Mouse (Mus musculus) brain, adult 2 months (tissue): ENCODE results near the gene Nthl1.
"Not testable (repeated sequence)": the region's sequence is repeated elsewhere in the genome, so short reads cannot be mapped to it uniquely, and the experiment has no call there.

Source experiments
- DNase-seq: peaks from one replicate; pipeline ENCODE4 v3.0.0; 2011; ENCODE audit warnings: low read depth, low spot score

Gene Nthl1

DNA sequence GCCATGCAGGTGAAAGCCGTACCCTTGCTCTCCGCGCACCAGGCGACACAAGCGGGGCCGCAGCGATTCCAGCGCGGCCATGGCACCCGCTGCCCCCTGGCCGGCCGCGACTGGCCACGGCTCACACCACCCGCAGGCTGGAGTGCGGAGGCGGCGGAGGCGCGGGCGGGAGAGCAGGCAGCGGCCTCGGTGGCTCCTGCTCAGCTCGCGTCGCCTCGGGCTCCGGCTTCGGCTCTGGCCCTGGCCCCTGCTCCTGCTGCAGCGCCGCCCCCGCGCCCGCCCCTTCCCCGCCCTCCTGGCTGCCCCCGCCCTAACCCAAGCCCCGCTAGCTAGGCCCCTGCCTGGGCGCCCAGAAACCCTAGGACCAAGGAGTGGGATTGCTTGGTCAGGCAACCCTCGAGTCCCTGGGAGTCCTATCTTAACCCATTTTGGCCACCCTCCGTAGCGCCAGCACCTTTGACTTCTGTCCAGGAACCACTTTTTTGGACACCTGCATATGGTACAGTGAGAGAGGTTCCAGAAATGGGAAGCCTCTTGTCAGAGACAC lies 17.7 kb downstream of the Nthl1 start, which contains the start of gene Slc9a3r2:
Gene Slc9a3r2 (minus strand): TSS at position 258 of the 547 bp plus-strand sequence.
- DNase-seq = peak; percentile 78

GRCm38 (mm10) chr17:24650766-24651165 lies 18.3 kb downstream of the Nthl1 start:
- DNase-seq = no peak

- DNase-seq = no peak
Observed at GRCm38 (mm10) chr17:24651835-24652234, 19.4 kb downstream of the Nthl1 start.

DNA sequence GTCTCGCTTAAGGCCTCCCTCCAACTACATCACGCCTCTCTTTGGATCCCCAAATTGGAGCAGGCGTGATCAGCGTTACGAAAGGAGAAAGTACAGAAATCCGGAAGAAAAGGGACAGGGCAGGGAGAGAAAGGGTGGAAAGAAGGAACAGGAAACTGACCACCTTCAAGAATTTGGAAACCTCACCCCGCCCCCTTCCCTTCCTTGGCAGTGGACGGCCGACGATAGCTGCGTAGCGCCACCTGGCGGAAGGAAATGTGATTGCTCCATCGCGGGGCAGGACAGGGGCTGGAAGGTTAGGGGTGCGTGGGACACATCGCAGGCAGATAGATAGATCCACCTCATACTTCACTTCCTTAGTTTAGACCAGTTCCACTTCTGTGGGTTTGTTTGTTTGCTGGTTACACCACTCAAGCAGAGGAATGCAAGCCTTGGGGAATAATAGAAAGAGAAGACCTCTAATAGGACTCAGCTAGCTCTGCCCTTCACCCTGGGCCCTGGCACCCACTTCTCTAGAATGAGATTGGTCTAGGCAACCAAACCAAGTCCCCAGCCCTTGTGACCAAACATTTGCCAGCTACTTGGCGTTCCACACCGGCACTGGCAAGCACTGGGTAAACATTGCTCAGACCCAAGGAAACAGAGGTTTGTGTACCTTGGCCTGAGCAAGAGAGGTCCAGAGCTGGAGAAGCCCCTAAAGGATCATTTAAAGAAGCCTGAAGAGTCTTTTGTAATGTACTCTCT lies 21.7 kb downstream of the Nthl1 start:
- peak; percentile 84 for DNase-seq

GRCm38 (mm10) chr17:24654969-24655368 lies 22.5 kb downstream of the Nthl1 start:
- no peak for DNase-seq

GRCm38 (mm10) chr17:24658017-24658758 lies 25.7 kb downstream of the Nthl1 start, which contains the start of gene Npw:
Gene Npw, minus strand, starts transcription at chr17:24658457.
- DNase-seq = no peak

DNA sequence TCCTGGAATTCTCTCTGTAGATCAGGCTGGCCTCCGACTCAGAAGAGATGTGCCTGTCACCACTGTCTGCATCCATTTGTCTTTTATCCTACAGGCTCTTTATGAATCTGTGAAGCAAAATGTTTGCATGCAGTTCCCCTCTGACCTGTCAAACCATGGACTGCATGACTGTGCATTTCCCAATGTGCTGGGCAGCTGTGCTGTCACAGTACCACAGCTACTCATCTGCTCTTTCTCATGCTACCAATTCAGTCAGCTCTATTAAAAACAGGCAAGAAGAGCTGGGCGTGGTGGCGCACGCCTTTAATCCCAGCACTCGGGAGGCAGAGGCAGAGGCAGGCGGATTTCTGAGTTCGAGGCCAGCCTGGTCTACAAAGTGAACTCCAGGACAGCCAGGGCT lies 34.5 kb downstream of the Nthl1 start:
- not testable (repeated sequence) for DNase-seq

GRCm38 (mm10) chr17:24667416-24667815 lies 34.9 kb downstream of the Nthl1 start:
- peak; percentile 91 for DNase-seq

DNA sequence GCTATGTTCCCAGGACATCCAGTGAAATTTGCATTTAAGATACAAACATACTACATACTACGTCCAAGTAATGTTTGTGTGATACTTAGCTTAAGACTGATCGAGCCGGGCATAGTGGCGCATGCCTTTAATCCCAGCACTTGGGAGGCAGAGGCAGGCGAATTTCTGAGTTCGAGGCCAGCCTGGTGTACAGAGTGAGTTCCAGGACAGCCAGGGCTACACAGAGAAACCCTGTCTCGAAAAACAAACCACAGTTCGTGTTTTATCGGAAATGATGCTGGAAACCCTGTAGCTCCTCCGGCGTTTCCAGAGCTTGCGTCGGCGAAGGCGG lies 36.7 kb downstream of the Nthl1 start:
- not testable (repeated sequence) for DNase-seq

- DNase-seq = peak; percentile 97
Observed at GRCm38 (mm10) chr17:24669545-24670245, 37.2 kb downstream of the Nthl1 start, which contains the start of gene Zfp598. Gene Zfp598, plus strand, starts transcription at chr17:24669687.

DNA sequence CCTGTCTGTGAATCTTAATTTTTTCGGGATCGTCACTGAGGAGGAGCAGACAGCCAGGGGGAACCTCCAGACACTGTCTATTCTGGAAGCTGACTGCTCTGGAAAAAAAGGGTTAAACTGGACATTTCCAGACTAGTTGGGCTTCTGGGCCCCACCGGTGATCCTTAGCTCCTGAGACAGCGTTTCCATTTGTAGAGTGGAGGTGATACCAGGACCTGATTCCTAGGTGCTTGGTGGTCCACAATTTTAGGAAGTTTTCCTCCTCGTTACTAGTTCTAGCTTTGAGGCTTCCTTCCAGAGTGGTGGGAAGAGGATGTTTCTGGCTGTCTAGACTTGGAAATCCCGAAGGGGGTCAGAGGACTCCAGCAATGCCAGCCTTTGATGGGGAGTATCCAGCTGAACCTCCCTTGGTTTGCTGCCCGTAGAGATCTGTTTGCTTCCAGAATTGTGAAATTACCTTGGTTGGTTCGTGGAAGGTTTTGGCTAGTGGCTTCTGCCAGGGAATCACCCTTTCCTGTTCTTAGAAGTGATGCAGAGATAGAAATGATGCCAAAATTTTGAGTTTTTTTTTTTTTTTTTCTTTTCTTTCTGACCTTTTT lies 37.9 kb downstream of the Nthl1 start:
- DNase-seq = no peak

- DNase-seq = no peak
Observed at GRCm38 (mm10) chr17:24671346-24671745, 38.9 kb downstream of the Nthl1 start.

DNA sequence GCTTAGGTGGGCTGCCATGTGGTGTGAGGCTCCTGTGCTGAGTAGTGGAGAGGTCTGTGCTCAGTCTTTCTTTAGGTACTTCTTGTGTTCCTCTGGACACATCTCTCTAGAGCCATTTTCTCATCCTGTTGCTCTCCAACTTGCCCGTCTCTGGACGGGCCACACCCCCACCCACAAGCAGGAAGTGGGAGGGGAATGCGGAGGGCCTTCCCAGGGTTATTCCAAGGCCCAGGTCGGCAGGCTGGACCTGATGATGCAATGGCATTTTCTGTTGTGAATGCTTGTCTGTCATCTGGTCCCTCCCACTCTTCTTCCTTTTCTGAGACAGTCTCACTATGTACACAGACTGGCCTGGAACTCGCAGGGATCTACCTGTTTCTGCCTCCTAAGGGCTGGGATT lies 39.7 kb downstream of the Nthl1 start:
- no peak for DNase-seq

- peak; percentile 85 for DNase-seq
Observed at GRCm38 (mm10) chr17:24674277-24674676, 41.8 kb downstream of the Nthl1 start.

GRCm38 (mm10) chr17:24676187-24676586 lies 43.7 kb downstream of the Nthl1 start:
- peak; percentile 83 for DNase-seq

DNA sequence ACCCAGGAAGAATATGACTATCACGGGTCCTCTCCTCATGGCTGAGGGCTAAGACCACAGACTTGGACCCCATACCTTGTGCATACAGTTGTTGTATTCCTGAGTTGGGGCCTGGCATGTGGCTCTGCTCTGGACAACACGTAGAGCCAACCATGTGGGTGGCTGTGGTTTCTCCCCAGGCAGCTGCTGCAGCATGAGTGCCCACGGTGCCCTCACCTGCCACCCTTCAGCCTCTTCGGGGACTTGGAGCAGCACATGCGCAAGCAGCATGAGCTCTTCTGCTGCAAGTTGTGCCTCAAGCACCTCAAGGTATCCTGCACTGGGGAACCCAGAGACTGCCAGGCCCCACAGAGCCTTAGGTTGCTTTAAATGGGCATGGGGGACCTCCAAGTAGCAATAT lies 44.4 kb downstream of the Nthl1 start:
- no peak for DNase-seq

- DNase-seq = no peak
Observed at GRCm38 (mm10) chr17:24677500-24678080, 45.1 kb downstream of the Nthl1 start.

DNA sequence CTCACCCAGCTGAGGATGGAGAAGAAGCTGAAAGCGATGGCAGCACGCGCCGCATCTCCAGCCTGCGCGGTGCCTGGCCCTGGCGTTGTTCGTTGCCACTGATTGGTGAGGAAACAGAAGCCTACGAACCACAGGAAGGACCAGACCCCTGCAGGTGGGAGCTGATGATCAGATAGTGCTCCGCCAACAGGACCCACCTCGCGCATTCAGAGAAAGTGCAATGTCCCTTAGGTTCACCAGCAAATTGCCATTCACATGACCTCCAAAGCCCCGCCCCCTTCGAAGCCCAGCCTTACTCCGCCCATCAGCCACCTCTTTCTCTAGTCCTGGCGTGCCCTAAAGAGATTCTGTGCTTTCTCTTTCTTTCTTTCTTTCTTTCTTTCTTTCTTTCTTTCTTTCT lies 54.0 kb downstream of the Nthl1 start:
- no peak for DNase-seq

- peak; percentile 35 for DNase-seq
Observed at GRCm38 (mm10) chr17:24687146-24687595, 54.7 kb downstream of the Nthl1 start.

GRCm38 (mm10) chr17:24687599-24687998 lies 55.1 kb downstream of the Nthl1 start:
- no peak for DNase-seq
